Mouse (Mus musculus): ENCODE measurements around the gene Gm7075. TPM values are rescaled to one million over a fixed set of nuclear protein-coding genes. Genes with fewer than 3 reads are reported as not detected.

Gm7075 gene
- not detected for polyA plus RNA-seq (2014; fragmentation: Illumina TruSeq; extraction: RNeasy Lipid Tissue Mini Kit (QIAGEN cat#74804); ENCODE audit: low read depth, low replicate concordance)

DNA sequence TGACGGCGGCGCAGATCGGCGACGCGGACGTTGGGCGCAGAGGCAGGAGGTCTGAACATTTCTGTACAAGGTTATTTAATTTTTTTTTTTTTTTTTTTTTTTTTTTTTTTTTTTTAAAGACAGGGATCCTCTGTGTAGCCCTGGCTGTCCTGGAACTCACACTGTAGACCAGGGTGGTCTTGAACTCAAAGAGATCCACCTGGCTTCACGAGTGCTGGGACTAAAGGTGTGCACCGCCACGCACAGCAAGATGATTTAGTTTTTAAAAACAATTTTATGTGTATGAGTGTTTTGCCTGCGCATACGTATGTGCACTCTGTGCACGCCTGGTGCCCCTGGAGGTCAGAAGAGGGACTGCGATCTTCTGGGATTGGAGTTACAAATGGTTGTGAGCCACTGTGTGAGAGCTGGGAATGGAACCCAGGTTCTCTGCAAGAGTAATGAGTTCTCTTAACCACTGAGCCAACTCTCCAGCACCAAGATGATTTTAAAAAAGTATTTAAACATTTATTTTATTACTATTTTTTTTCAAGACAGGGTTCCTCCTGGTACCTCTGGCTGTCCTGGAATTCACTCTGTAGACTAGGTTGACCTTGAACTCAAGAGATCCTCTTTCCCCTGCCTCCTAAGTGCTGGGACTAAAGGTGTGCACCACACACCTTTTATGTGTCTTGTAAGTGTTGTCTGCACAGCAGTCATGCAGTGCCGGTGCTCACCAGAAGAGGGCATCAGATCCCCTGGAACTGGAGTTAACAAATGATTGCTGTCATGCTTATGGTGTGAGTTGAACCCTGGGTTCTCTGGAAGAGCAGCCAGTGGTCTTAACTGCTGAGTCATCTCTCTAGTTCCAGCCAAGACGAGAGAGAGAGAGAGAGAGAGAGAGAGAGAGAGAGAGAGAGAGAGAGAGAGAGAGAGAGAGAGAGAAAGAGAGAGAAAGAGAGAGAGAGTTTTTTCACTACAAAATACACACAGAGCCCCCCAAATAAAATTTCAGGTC is at the start of gene Gm7075:
Gene Gm7075, minus strand, starts transcription at position 51 of the 997 bp plus-strand sequence.

DNA sequence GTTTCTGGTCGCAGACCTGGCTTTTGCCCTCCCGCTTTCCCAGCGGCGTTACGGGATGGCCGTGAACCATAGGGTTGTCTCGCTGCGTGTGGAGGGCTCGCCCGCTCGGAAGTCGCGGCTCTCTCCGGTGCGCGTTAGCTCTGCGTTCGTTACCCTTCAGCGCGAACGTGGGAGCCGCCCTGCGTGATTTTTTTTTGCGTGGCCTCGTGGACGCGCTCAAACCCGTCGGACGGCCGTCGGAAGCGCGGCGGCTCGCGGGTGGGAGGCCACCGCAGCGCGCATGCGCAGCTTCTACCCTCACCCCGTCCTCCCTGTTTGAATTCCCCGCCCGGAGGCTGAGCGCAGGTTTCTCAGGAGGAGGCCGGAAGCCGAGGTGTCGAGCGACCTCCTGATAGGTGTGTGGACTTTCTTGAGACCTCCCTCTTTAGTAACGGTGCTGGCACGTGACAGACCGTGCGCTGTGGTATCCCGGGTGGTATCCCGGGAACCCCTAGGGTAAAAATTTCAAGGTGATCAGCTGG is 8.3 kb upstream of the Gm7075 start, which contains the start of gene Ctnna3:
Gene Ctnna3, plus strand, starts transcription at position 314 of the 521 bp plus-strand sequence.

DNA sequence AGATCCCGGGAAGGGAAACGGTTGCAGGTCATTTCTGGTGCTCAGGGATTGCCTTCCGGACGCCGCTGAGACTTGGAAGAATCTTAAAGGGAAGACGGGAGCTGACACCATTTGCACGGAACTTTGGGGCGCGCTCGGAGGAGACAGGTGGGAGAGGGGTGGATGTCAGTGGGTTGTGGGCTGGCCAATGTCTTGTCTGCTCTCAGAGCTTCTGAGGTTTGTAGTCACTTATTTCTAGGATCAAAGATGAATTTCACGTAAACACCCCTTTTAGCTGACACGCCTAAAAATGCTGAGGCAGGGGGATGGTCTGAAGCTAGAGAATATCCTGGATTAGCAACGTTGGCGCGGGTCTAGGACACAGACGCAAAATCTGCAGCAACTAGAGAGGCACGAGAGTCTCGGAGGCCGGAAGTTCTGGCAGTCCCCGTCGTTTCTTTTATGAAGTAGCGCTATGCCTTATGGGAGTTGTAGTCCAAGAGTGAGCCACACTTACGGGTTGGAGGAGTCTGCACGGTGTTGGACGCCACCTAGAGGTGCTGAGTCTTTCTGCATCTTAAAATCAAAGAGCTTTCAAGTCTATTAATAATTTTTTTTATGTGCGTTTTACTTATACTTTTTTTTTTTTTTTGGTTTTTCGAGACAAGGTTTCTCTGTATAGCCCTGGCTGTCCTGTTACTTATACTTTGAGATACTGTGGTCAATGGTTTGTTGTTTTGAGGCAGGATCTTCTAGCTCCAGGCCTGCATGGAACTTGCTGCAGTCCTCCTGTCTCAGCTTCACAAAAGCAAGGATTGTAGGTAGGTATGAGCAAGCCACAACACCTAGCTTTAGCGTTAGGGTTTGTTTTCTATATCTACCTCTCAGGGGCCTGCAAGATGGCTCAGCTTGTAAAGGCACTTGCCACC is 39.0 kb downstream of the Gm7075 start, which contains the start of gene Dnajc12:
Gene Dnajc12, plus strand, starts transcription at position 72 of the 908 bp plus-strand sequence.

DNA sequence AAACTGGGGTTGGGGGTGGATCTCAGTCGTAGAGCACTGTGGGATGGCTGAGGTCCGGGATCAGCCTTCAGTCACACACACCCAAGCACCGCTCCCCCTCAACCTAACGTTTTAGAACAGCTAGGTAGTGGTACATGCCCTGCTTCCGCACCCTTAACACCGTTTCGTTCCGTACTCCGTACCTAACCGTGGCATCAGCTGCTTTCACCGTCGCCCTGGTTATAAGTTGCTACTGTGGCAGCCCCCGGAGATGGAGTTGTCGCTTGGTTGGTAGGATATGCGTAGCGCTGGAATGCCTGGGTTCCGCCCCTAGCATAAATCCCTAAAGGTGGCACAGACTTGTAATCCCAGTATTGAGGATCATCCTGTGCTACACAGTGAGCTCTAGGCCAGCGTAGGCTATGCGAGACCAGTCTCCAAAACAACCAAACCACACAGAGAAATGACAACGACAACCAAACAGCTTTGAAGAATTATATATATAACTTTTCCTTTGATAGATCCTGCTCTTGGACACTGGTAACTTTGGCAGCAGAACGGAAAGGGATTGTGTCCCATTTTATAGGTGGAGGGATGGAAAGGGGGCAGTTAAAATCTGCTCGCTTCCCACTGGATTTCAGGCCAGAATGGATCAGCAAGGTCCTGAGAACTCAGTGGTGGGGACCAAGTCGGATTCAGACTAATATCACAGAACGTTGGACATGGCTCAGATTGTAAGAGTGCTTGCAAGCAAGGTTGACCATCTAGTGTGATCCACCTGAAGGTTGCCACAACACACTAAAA is 39.9 kb downstream of the Gm7075 start, which contains the start of gene Sirt1:
Gene Sirt1, minus strand, starts transcription at position 207 of the 783 bp plus-strand sequence.

Other genes starting within 250 kb of the Gm7075 start
- gene Mypn, start 217.8 kb downstream of the Gm7075 start, polyA plus RNA-seq (2014; fragmentation: Illumina TruSeq; extraction: RNeasy Lipid Tissue Mini Kit (QIAGEN cat#74804); ENCODE audit: low read depth, low replicate concordance) = 0.21 TPM
- gene Herc4, start 178.0 kb downstream of the Gm7075 start, polyA plus RNA-seq (2014; fragmentation: Illumina TruSeq; extraction: RNeasy Lipid Tissue Mini Kit (QIAGEN cat#74804); ENCODE audit: low read depth, low replicate concordance) = 29.4 TPM
- gene Sirt1, start 40.1 kb downstream of the Gm7075 start, polyA plus RNA-seq (2014; fragmentation: Illumina TruSeq; extraction: RNeasy Lipid Tissue Mini Kit (QIAGEN cat#74804); ENCODE audit: low read depth, low replicate concordance) = 12.0 TPM
- 8.4 TPM for gene Dnajc12, start 39.3 kb downstream of the Gm7075 start, polyA plus RNA-seq (2014; fragmentation: Illumina TruSeq; extraction: RNeasy Lipid Tissue Mini Kit (QIAGEN cat#74804); ENCODE audit: low read depth, low replicate concordance)
- gene Ctnna3, start 8.3 kb upstream of the Gm7075 start, polyA plus RNA-seq (2014; fragmentation: Illumina TruSeq; extraction: RNeasy Lipid Tissue Mini Kit (QIAGEN cat#74804); ENCODE audit: low read depth, low replicate concordance) = 1.2 TPM

Measured in adipose tissue, adult 10 weeks (tissue).